Mouse (Mus musculus): ENCODE results near the gene Zfhx3. TPM values are rescaled to one million over a fixed set of nuclear protein-coding genes. Genes with fewer than 3 reads are reported as not detected.

The Zfhx3 gene
- polyA plus RNA-seq, 1 experiment from 2014 or later: 9.2 TPM

GRCm38 (mm10) chr8:108707576-108708281, 765.3 kb downstream of the Zfhx3 start:
- Histone ChIP-seq H3K9ac (no peak overlapping the region), H3K4me2 (peak overlapping the region; percentile 31), H3K4me1 (peaks cover 72% of the 10 kb centered on the region), H3K36me3 (no peaks in the 10 kb centered on the region), H3K9me3 (replicated peaks) (no peaks in the 10 kb centered on the region), H3K27ac (peak overlapping the region; percentile 76), H3K4me3 (replicated peaks) (no peak overlapping the region), H3K27me3 (no peaks in the 10 kb centered on the region)
- 17% methylated on average over 5 of the region's 5 CpGs for WGBS
- ATAC-seq (replicated peaks; ENCODE audit: low FRiP score): 0 out of 2 replicates have a peak, but pooled peaks have one; percentile 34

GRCm38 (mm10) chr8:108708833-108709387, 766.5 kb downstream of the Zfhx3 start:
- Histone ChIP-seq H3K4me1 (peaks cover 83% of the 10 kb centered on the region), H3K36me3 (no peaks in the 10 kb centered on the region), H3K27ac (peak overlapping the region; percentile 76), H3K27me3 (no peaks in the 10 kb centered on the region), H3K4me2 (no peak overlapping the region), H3K9me3 (replicated peaks) (no peaks in the 10 kb centered on the region), H3K9ac (no peak overlapping the region), H3K4me3 (replicated peaks) (no peak overlapping the region)
- WGBS: 31% methylated on average over 8 of the region's 8 CpGs
- 0 out of 2 replicates have a peak, but pooled peaks have one; percentile 3 for ATAC-seq (replicated peaks; ENCODE audit: low FRiP score)

DNA sequence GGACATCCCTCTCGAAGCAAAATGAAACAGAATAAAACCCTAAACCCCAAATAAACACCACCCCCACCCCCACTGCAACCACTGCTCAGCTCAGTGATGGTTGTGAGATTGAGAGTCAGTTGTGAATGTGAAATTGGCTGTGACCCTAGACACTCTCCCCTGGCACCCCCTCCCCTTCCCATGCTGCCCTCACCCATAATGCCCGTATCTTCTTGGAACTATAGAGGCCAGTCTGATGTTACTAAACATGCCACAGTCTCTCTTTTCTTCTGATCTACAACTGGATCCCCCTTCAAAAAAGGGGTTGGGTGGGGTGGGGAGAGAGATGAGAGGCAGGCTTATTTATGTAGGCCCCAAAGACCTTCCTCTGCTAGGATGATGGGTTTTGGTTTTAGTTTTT, 767.0 kb downstream of the Zfhx3 start:
- no peak overlapping the region for H3K9ac ChIP-seq
- ATAC-seq (replicated peaks; ENCODE audit: low FRiP score): no peak

GRCm38 (mm10) chr8:108709928-108710606, 767.6 kb downstream of the Zfhx3 start:
- WGBS: 39% methylated on average over 13 of the region's 13 CpGs
- Histone ChIP-seq H3K27ac (peak overlapping the region; percentile 59), H3K4me2 (no peak overlapping the region), H3K4me3 (replicated peaks) (no peak overlapping the region), H3K4me1 (peaks cover 92% of the 10 kb centered on the region), H3K9ac (no peak overlapping the region), H3K36me3 (no peaks in the 10 kb centered on the region), H3K9me3 (replicated peaks) (no peaks in the 10 kb centered on the region), H3K27me3 (no peaks in the 10 kb centered on the region)
- no peak for ATAC-seq (replicated peaks; ENCODE audit: low FRiP score)

More for the DNA sequence above, 767.0 kb downstream of the Zfhx3 start:
- H3K36me3 ChIP-seq: no peaks in the 10 kb centered on the region
- H3K4me2 ChIP-seq: no peak overlapping the region
- H3K4me1 ChIP-seq: peaks cover 89% of the 10 kb centered on the region
- H3K9me3 ChIP-seq (replicated peaks): no peaks in the 10 kb centered on the region
- WGBS: 51% methylated on average over 2 of the region's 2 CpGs
- no peak overlapping the region for H3K4me3 ChIP-seq (replicated peaks)
- no peaks in the 10 kb centered on the region for H3K27me3 ChIP-seq
- H3K27ac ChIP-seq: peak overlapping the region; percentile 76; the same call in 1 of the 2 replicates

GRCm38 (mm10) chr8:108710607-108711489, 768.4 kb downstream of the Zfhx3 start:
- Histone ChIP-seq H3K9ac (no peak overlapping the region), H3K9me3 (replicated peaks) (no peaks in the 10 kb centered on the region), H3K27me3 (no peaks in the 10 kb centered on the region), H3K4me1 (peaks cover 94% of the 10 kb centered on the region), H3K27ac (peak overlapping the region; percentile 29), H3K36me3 (no peaks in the 10 kb centered on the region), H3K4me2 (no peak overlapping the region), H3K4me3 (replicated peaks) (no peak overlapping the region)
- no peak for ATAC-seq (replicated peaks; ENCODE audit: low FRiP score)
- WGBS: 16% methylated on average over 8 of the region's 8 CpGs

- ATAC-seq (replicated peaks; ENCODE audit: low FRiP score): no peak
- no peak overlapping the region; the same call in 1 of the 2 replicates for H3K27ac ChIP-seq
- 44% methylated on average over 5 of the region's 5 CpGs for WGBS
- peaks cover 96% of the 10 kb centered on the region for H3K4me1 ChIP-seq
- H3K4me3 ChIP-seq (replicated peaks): no peak overlapping the region
- no peaks in the 10 kb centered on the region for H3K36me3 ChIP-seq
- no peak overlapping the region for H3K9ac ChIP-seq
- H3K27me3 ChIP-seq: no peaks in the 10 kb centered on the region
- no peak overlapping the region for H3K4me2 ChIP-seq
- H3K9me3 ChIP-seq (replicated peaks): no peaks in the 10 kb centered on the region
Observed at GRCm38 (mm10) chr8:108711490-108711793, 769.0 kb downstream of the Zfhx3 start.

- peak overlapping the region; percentile 64 for H3K27ac ChIP-seq
- H3K4me1 ChIP-seq: peaks cover 96% of the 10 kb centered on the region
- H3K9me3 ChIP-seq (replicated peaks): no peaks in the 10 kb centered on the region
- 23% methylated on average over 14 of the region's 14 CpGs for WGBS
- no peak overlapping the region for H3K4me3 ChIP-seq (replicated peaks)
- no peaks in the 10 kb centered on the region for H3K36me3 ChIP-seq
- H3K27me3 ChIP-seq: no peaks in the 10 kb centered on the region
- peak overlapping the region; percentile 44 for H3K4me2 ChIP-seq
- H3K9ac ChIP-seq: no peak overlapping the region
- ATAC-seq (replicated peaks; ENCODE audit: low FRiP score): no peak
Observed at GRCm38 (mm10) chr8:108712001-108712411, 769.6 kb downstream of the Zfhx3 start.

- Histone ChIP-seq H3K27ac (peak overlapping the region; percentile 64; the same call in 1 of the 2 replicates), H3K4me2 (0 out of 2 replicates have a peak overlapping the region, but pooled peaks have one; percentile 44), H3K4me1 (peaks cover 96% of the 10 kb centered on the region), H3K4me3 (replicated peaks) (no peak overlapping the region), H3K9ac (no peak overlapping the region), H3K36me3 (no peaks in the 10 kb centered on the region), H3K9me3 (replicated peaks) (no peaks in the 10 kb centered on the region), H3K27me3 (no peaks in the 10 kb centered on the region)
- WGBS: 34% methylated on average over 4 of the region's 4 CpGs
- ATAC-seq (replicated peaks; ENCODE audit: low FRiP score): no peak
Observed at GRCm38 (mm10) chr8:108712607-108713006, 770.2 kb downstream of the Zfhx3 start.

- Histone ChIP-seq H3K4me3 (replicated peaks) (peak overlapping the region; percentile 83), H3K9ac (peak overlapping the region; percentile 85), H3K4me1 (peaks cover 96% of the 10 kb centered on the region), H3K27ac (peak overlapping the region; percentile 93), H3K36me3 (no peaks in the 10 kb centered on the region), H3K27me3 (no peaks in the 10 kb centered on the region), H3K9me3 (replicated peaks) (no peaks in the 10 kb centered on the region), H3K4me2 (peak overlapping the region; percentile 91)
- ATAC-seq (replicated peaks; ENCODE audit: low FRiP score): no peak
- 31% methylated on average over 19 of the region's 19 CpGs for WGBS
Observed at GRCm38 (mm10) chr8:108713346-108714142, 771.1 kb downstream of the Zfhx3 start.

DNA sequence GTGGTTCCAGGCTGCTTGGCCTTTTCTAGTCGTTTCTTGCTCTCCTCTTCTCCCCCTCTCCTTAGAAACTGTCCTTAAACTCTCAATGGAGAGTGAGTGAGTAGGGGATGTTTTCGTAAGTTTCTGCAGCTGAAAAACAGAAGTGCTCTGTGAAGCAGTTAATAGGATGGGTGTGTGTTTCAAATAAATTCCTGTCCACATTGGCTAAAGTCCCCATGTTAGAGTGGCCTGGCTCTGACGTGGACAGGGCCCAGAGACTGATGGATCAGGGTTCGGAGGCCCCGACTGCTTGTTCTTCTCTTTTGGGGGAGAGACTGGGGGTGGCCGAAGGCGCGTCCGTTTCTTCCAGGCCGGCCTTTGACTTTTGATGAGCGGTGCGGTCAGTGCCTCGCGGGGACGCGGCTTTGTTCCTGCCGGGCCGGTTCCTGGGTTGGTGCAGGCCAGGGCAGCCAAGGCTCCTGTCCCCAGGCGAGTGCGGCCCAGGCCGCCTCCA, 771.7 kb downstream of the Zfhx3 start:
- H3K36me3 ChIP-seq: no peaks in the 10 kb centered on the region
- ATAC-seq (replicated peaks; ENCODE audit: low FRiP score): peak; percentile 17

More for the DNA sequence above, 771.7 kb downstream of the Zfhx3 start:
- 2% methylated on average over 21 of the region's 21 CpGs for WGBS
- H3K4me1 ChIP-seq: peaks cover 94% of the 10 kb centered on the region
- peak overlapping the region; percentile 91 for H3K4me2 ChIP-seq
- peak overlapping the region; percentile 93 for H3K27ac ChIP-seq
- no peaks in the 10 kb centered on the region for H3K9me3 ChIP-seq (replicated peaks)
- H3K9ac ChIP-seq: peak overlapping the region; percentile 85
- peak overlapping the region; percentile 83 for H3K4me3 ChIP-seq (replicated peaks)
- no peaks in the 10 kb centered on the region for H3K27me3 ChIP-seq
